Mouse (Mus musculus) left cerebral cortex, postnatal 14 days (tissue): ENCODE results near the gene Borcs8. TPM values are rescaled to one million over a fixed set of nuclear protein-coding genes. Genes with fewer than 3 reads are reported as not detected.

ENCODE experiments used
- DNase-seq, 2 experiments: peaks; one replicate each; pipeline ENCODE4 v3.0.0; 2021 to 2022; ENCODE audit warnings: low spot score in 2 of 2, mixed read lengths in 1 of 2
- intact Hi-C: fragments of 180-260 bp; cut with DNase I; formaldehyde crosslinking; loops from one replicate; pipeline ENCODE4 v1.15.1; 2025
- microRNA-seq, 2 experiments: library from miRNA; unstranded; fragments of <30 nt; microRNA quantifications; one replicate each; pipeline ENCODE4 v1.2.0; 2022
- total RNA-seq, 2 experiments: library from RNA; stranded (reverse); gene quantifications; 2 replicates each; pipeline ENCODE4 v1.2.3; 2021

Borcs8 gene
- total RNA-seq, 2 experiments from 2014 or later = 44.3 to 48.7 TPM

DNA sequence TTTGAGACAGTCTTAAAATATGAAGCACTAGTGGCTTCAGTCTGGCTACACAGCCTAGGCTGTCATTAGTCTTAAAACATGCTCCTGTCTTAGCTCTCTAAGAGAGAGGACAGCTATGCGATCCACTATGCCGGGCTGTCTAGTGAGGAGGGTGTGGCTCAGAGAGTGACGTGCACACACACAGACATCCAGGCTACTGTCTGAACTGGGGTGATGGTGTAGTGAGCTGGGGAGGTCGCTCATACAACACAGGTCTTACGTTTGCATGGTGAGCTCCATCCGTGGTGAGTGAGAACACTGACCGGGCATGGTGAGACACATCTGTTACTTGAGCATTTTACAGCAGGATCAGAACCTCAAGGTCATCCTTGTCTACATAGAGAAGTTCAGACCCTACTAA is 31.9 kb downstream of the Borcs8 start:
- DNase-seq = no peak
- intact Hi-C loops = no loop called here

DNA sequence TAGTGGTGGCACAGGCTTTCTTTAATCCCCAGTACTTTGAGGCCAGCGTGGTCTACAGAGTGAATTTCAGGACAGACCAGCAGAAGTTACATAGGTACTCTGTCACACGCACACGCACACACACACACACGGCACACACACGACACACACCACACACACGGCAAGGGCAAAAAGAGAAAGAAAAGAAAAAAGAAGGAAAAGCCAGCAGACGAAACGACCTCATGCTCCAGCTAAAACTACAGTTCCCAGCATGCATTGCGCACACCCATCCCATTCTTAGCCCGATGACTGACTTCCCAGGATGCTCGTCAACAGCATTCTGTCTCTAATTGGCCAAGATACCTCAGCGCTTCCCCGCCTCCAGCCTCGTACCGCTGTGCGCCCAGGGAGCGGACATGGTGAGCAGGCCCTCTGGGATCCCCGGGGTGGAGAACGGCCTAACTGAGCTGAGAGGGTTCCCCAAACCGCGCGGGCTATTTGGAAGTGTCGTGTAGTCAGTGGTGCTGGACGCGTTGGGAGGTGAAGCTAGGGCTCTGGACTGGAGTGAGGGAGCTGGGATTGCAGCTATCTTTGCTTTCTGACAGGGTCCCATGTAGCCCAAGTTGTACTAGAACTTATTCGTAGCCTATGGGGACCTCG is 32.9 kb downstream of the Borcs8 start, which contains the start of gene Tmem161a:
Tmem161a (plus strand) TSS at position 314 of the 639 bp plus-strand sequence.
- intact Hi-C loops = no loop called here
- peak; percentile 94 to 95 for DNase-seq

DNA sequence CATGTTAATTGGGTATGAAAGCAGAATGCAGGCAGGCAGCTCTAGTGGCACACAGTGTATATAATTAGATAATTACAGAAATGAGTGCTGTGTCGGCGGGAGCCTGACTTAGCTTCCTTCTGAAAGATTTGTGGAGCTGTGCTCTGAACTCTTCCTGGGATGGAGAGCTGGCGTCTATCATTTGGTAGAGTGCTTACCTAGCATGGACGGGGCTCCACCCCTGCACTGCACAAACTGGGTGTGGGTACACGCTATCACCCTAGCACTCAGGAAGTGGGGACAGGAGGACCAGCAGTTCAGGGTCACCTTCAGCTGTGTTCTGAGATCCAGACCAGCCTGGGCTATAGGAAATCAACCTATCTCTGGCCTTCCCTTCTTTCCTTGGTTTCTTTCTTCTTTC is 34.0 kb downstream of the Borcs8 start:
- no peak for DNase-seq
- intact Hi-C loops = no loop called here

DNA sequence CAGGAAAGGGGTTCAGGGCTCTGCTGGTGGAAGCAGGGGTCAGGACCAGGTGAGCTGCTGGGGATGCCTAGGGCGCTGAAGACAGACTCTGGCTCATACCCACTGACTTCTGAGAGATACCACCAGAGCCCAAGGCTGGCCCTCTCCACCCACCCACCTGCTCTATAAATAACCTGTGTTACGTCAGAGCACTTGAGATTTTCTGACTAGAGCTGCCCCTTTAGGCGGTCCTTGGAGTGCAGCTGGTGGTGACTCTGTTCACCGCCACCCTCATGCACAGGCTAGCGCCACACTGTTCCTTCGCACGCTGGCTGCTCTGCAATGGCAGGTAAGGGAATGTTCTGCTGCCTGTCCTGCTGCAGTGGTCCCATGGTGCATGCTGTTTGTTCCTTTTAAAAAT is 34.8 kb downstream of the Borcs8 start:
- no peak for DNase-seq
- intact Hi-C loops = no loop called here

DNA sequence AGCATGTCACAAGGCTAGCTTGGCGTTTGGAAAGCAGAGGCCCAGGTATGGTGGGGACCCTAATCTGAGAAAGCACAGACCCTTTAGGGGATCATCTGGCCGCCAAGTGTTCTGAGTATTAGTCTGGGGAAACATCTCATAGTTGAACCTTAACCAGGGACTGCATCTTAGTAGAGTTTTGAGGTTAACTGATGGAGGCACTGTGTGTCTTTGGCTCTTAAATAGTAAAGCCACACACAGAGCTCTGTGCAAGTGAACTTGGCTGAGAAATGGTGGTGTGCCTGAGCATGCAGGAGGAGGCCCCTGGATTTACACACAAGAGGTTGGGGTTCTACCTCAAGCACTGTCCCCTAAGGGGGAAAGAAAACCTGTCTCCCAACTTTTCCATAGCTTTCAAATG is 38.9 kb downstream of the Borcs8 start:
- intact Hi-C loops = no loop called here
- no peak for DNase-seq

DNA sequence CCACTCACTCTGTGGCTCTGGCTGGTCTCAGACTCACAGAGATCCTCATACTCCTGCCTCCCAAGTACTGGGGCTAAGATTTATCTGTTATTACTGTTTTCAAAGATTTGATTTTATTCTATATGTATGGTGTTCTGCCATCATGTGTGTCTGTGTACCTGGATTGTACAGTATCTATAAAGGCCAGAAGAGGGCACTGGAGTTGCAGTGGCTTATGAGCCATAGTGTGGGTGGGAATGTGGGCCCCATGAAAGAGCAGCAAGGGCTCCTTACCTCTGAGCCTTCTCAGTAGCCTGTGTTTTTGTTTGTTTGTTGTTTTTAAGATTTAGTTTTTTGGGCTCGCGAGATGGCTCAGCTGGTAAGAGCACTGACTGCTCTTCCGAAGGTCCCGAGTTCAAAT is 39.8 kb downstream of the Borcs8 start:
- DNase-seq = no peak
- intact Hi-C loops = no loop called here

DNA sequence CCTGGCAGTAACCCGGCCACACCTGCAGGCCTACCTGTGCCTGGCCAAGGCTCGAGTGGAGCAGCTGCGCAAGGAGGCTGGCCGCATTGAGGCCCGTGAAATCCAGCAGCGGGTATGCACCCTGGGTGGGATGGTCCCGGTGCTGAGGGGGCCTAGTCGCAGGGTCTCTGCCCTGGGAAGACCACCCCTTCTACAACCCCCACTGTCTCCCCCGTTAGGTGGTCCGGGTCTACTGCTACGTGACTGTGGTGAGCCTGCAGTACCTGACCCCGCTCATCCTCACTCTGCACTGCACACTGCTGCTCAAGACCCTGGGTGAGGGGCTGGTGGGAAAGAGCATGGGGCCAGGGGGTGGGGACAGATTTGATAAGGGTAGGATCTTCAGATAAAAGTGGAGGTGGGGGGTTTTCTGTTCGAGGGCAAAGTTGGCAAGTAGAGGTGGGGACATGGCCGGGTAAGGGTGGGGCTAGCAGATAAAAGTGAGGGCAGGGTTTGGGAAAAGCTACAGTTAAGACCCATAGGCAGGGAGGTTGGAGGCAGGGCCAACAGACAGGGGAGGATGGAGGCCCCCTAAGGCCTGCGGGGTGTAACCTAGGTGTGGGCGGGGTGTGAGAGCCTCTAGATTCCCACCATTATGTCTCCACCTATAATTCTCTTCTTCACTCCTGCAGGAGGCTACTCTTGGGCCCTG is 42.1 kb downstream of the Borcs8 start:
- intact Hi-C loops = no loop called here
- no peak for DNase-seq

DNA sequence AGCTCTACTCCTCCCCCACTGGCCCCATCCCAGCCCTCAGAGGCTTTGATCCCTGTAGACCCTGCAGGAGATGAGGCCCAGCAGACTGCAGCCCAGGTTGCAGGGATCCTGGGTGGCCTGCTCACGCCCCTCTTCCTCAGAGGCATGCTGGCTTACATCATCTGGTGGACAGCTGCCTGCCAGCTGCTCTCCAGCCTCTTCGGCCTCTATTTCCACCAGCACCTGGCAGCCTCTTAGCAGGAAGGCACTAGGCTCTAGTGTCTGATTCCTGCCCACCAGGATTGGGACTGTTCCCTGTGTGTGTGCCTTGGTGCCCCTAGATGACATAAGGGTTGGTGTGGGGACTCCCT is 42.6 kb downstream of the Borcs8 start:
- intact Hi-C loops = no loop called here

DNA sequence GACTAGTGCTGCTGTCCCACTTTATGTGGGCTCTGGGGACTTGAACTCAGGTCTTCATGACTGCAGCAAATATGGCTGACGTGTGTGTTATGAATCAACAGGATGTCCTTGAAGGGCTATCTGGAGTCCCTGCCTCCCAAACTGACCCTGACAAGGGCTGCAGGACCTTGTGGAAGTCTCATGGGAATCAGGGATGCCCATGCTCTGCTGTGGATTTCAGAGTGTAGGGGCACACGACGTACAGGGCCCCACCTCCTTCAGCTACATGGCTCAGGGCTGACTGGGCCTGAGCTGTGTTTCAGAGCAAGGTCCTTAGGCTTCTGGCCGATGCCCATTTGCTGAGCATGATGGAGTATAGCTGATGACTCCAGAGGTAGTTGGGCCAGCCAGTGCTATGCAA is 43.9 kb downstream of the Borcs8 start:
- intact Hi-C loops = no loop called here
- DNase-seq = no peak

More for the DNA sequence above, 42.6 kb downstream of the Borcs8 start:
- DNase-seq = no peak

DNA sequence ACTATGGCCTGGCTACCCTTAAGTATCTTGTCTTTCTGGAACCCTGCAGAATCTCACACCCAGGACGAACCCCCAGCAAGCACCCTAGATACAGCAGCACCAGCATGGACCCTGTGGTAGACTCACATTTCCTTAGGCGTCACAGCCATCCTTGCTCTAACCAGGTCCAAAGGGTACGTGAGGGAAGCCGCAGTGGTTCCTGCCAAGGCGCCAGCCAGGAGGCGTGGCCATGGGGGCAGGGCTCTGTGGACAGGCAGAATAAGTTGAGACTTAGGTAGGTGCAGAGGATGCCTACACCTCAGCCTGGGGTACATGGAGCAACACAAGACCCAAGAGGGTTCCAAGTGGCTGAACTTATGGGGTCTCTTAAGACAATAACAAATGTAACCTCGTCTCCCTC is 49.4 kb downstream of the Borcs8 start:
- no peak for DNase-seq
- intact Hi-C loops = no loop called here

DNA sequence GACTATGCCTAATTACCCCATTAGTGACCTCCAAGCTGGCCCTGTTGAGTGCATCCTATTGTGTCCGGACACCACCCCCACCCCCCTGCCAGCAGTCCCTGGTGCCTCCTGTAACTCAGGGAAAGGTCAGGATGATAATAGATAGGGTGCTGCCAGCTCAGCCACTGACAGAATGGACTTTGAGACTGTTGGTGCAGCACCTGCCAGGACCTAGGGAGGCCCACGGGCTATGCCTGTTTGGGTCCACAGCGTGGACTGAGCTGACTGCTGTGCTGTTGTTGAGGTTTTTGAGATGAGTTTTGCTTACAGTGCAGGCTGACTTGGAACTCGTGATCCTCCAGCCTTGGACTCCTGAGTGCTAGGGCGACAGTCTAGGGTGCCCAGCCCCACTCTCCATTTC is 53.9 kb downstream of the Borcs8 start:
- intact Hi-C loops = no loop called here
- no peak for DNase-seq

DNA sequence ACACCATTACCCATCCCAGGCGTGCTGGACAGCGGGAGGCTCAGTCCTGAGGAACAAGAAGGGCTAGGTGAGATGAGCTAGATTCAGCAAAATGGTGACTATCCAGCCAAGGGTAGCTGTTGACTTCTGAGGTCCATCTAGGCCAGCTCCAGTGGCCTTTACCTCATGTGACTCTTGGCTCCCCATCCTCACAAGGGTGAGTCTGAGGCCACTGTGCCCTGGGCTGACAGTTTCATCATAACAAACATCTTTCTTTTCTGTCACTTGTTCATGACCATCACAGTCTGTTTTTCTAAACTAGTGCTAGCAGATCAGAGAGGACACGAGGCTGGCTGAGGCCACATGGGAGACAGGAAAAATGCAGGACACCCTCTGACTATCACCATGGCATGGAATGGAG is 54.9 kb downstream of the Borcs8 start:
- DNase-seq = no peak
- intact Hi-C loops = no loop called here

DNA sequence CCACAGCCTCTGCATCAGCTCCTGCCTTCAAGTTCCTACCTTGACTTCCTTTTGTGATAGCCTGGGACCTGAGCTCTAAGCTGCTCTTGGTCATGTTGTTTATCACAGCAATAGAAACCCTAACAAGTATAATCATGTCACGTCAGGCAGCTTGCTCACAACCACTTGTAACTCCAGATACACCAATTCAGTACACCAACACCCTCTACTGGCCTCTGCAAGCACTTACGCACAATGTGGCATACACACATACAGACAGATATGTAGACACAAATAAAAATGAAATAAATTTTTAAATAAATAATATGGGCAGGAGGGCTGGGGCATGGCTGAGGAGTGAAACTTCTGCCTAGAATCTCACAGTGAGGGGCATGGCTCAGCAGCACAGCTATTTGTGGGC is 56.5 kb downstream of the Borcs8 start:
- intact Hi-C loops = no loop called here
- DNase-seq = no peak

Small RNAs within 50 kb of the gene (microRNA-seq; reads per million reads assigned to microRNA genes)
- gene Mir7066 = 15.5 to 20.6 reads per million in 2 experiments

Other genes with a start within 250 kb of the Borcs8 start
- gene Tssk6, start 237.3 kb upstream of the Borcs8 start, total RNA-seq = under 1 TPM in 1 of 2 experiments, not detected in 1; 0.34 TPM
- 100 to 1,000 TPM; 126 to 135 TPM for gene Ndufa13, start 236.9 kb upstream of the Borcs8 start, total RNA-seq
- 10 to 100 TPM; 23.4 to 29.8 TPM for gene Yjefn3, start 236.8 kb upstream of the Borcs8 start, total RNA-seq
- gene Gatad2a, start 143.1 kb upstream of the Borcs8 start, total RNA-seq = 10 to 100 TPM; 23.1 to 25.2 TPM
- 10 to 100 TPM; 82.8 to 83.3 TPM for gene Mau2, start 96.8 kb upstream of the Borcs8 start, total RNA-seq
- 10 to 100 TPM; 47.7 to 52.0 TPM for gene Sugp1, start 96.7 kb upstream of the Borcs8 start, total RNA-seq
- 1 to 10 TPM; 1.7 to 2.4 TPM for gene Tm6sf2, start 66.6 kb upstream of the Borcs8 start, total RNA-seq
- gene Hapln4, start 56.0 kb upstream of the Borcs8 start, total RNA-seq = 10 to 100 TPM; 17.9 to 20.9 TPM
- gene Ncan, start 18.6 kb upstream of the Borcs8 start, total RNA-seq = 100 to 1,000 TPM; 342 to 344 TPM
- 10 to 100 TPM; 25.5 to 28.1 TPM for gene Nr2c2ap, start 8.2 kb upstream of the Borcs8 start, total RNA-seq
- gene Rfxank, start 345 bp upstream of the Borcs8 start, total RNA-seq = 1 to 10 TPM; 9.2 to 9.6 TPM
- not detected for gene Mef2b, start 212 bp downstream of the Borcs8 start, total RNA-seq
- 10 to 100 TPM; 51.3 to 53.2 TPM for gene Tmem161a, start 32.9 kb downstream of the Borcs8 start, total RNA-seq
- 10 to 100 TPM; 32.7 to 34.5 TPM for gene Slc25a42, start 72.8 kb downstream of the Borcs8 start, total RNA-seq
- gene Sugp2, start 94.7 kb downstream of the Borcs8 start, total RNA-seq = 100 to 1,000 TPM; 116 to 117 TPM
- 10 to 100 TPM; 57.1 to 68.7 TPM for gene Armc6, start 95.0 kb downstream of the Borcs8 start, total RNA-seq
- gene Homer3, start 143.3 kb downstream of the Borcs8 start, total RNA-seq = 10 to 100 TPM; 10.5 to 12.9 TPM
- gene Ddx49, start 163.0 kb downstream of the Borcs8 start, total RNA-seq = 10 to 100 TPM; 43.5 to 44.6 TPM
- gene Cope, start 163.0 kb downstream of the Borcs8 start, total RNA-seq = 100 to 1,000 TPM; 122 to 132 TPM
- 100 to 1,000 TPM; 118 to 126 TPM for gene Cers1, start 176.3 kb downstream of the Borcs8 start, total RNA-seq
- 10 to 100 TPM; 15.4 to 20.8 TPM for gene Gdf1, start 190.3 kb downstream of the Borcs8 start, total RNA-seq
- 10 to 100 TPM; 49.8 to 53.4 TPM for gene Upf1, start 213.8 kb downstream of the Borcs8 start, total RNA-seq
- gene Comp, start 234.1 kb downstream of the Borcs8 start, total RNA-seq = under 1 TPM; 0.51 to 0.72 TPM